Mouse (Mus musculus) CH12.LX (cell line): ENCODE data around the gene Naa25. TPM values are rescaled to one million over a fixed set of nuclear protein-coding genes. Genes with fewer than 3 reads are reported as not detected.

Experiments used
- DNase-seq: peaks from one replicate; pipeline ENCODE4 v3.0.0-alpha.2; 2013; ENCODE audit errors: extremely low read depth
- H3K27ac ChIP-seq: 2 replicates; pipeline ENCODE4 v1.5.1; 2012; ENCODE audit warnings: low read depth, mild to moderate bottlenecking, control low read depth, moderate library complexity; ENCODE audit not compliant: insufficient read depth
- H3K27me3 ChIP-seq: replicated peaks from 2 replicates; pipeline ENCODE3; 2012; ENCODE audit warnings: inconsistent platforms
- H3K36me3 ChIP-seq, 2 experiments: replicated peaks in 1 of 2; 2 replicates each; pipeline versions ENCODE3 to v1.6.1; 2012; ENCODE audit warnings: inconsistent platforms in 1 of 2, low read length in 1 of 2, mild to moderate bottlenecking in 1 of 2, mixed read lengths in 1 of 2, moderate library complexity in 1 of 2; ENCODE audit not compliant: control insufficient read depth in 1 of 2, insufficient read depth in 1 of 2
- H3K4me1 ChIP-seq, 2 experiments: 2 replicates each; pipeline ENCODE4 v1.6.1; 2012; ENCODE audit warnings: inconsistent platforms in 1 of 2, moderate library complexity in 1 of 2; ENCODE audit not compliant: insufficient read depth in 2 of 2, control insufficient read depth in 1 of 2
- H3K4me2 ChIP-seq: 2 replicates; pipeline ENCODE4 v1.6.1; 2012; ENCODE audit warnings: low read depth, mild to moderate bottlenecking, control low read depth; ENCODE audit not compliant: poor library complexity, insufficient read depth, severe bottlenecking
- H3K4me3 ChIP-seq, 3 experiments: fragments of 150-350 bp in 1 of 3; sonication (generic) in 1 of 3; replicated peaks in 1 of 3; 2 replicates each; pipeline versions ENCODE3 to v1.5.1; 2011 to 2012; ENCODE audit warnings: low read depth in 2 of 3, low read length in 2 of 3, mild to moderate bottlenecking in 2 of 3, moderate library complexity in 2 of 3, control low read depth in 1 of 3, improper control_type of control experiment in 1 of 3, inconsistent platforms in 1 of 3, mixed read lengths in 1 of 3; ENCODE audit not compliant: poor library complexity in 1 of 3
- H3K79me2 ChIP-seq: replicated peaks from 2 replicates; pipeline ENCODE4 v1.6.1; 2012; ENCODE audit warnings: mild to moderate bottlenecking, moderate library complexity; ENCODE audit not compliant: control insufficient read depth, poor library complexity, insufficient read depth, severe bottlenecking; ENCODE audit errors: extremely low read depth
- H3K9ac ChIP-seq: 2 replicates; pipeline ENCODE4 v1.6.1; 2012; ENCODE audit warnings: low read depth, mild to moderate bottlenecking, control low read depth, moderate library complexity; ENCODE audit not compliant: insufficient read depth
- H3K9me3 ChIP-seq: replicated peaks from 2 replicates; pipeline ENCODE3; 2012; ENCODE audit warnings: low read length, inconsistent platforms, mixed read lengths
- BHLHE40 ChIP-seq: IDR thresholded peaks from 2 replicates; pipeline ENCODE4 v1.6.1; 2011; ENCODE audit warnings: mild to moderate bottlenecking, low read depth, low read length, improper control_type of control experiment
- CHD2 ChIP-seq: IDR thresholded peaks from 2 replicates; pipeline ENCODE4 v1.6.1; 2011; ENCODE audit warnings: low read length, improper control_type of control experiment
- ELF1 ChIP-seq: IDR thresholded peaks from 2 replicates; pipeline ENCODE4 v1.6.1; 2014; ENCODE audit warnings: low read depth, mild to moderate bottlenecking, inconsistent platforms, low read length, improper control_type of control experiment
- ETS1 ChIP-seq: conservative IDR thresholded peaks from 2 replicates; pipeline ENCODE4 v1.6.1; 2012; ENCODE audit warnings: low read depth, mild to moderate bottlenecking, inconsistent platforms, low read length, improper control_type of control experiment, moderate library complexity
- GABPA ChIP-seq: IDR thresholded peaks from 2 replicates; pipeline ENCODE4 v1.6.1; 2012; ENCODE audit warnings: low read depth, low read length, improper control_type of control experiment, inconsistent platforms; ENCODE audit not compliant: insufficient replicate concordance
- HCFC1 ChIP-seq: IDR thresholded peaks from 2 replicates; pipeline ENCODE4 v1.6.1; 2012; ENCODE audit warnings: low read depth, mild to moderate bottlenecking, inconsistent platforms, low read length, improper control_type of control experiment
- JUN ChIP-seq: IDR thresholded peaks from 2 replicates; pipeline ENCODE4 v1.6.1; 2011; ENCODE audit warnings: low read depth, mild to moderate bottlenecking, low read length, improper control_type of control experiment, moderate library complexity; ENCODE audit not compliant: insufficient read depth
- KAT2A ChIP-seq: IDR thresholded peaks from 2 replicates; pipeline ENCODE4 v1.6.1; 2012; ENCODE audit warnings: low read length, improper control_type of control experiment, inconsistent platforms; ENCODE audit not compliant: insufficient replicate concordance
- MAFK ChIP-seq: IDR thresholded peaks from 2 replicates; pipeline ENCODE4 v1.6.1; 2011; ENCODE audit warnings: low read length, improper control_type of control experiment; ENCODE audit not compliant: insufficient replicate concordance
- MAZ ChIP-seq: IDR thresholded peaks from 2 replicates; pipeline ENCODE4 v1.6.1; 2012; ENCODE audit warnings: low read depth, mild to moderate bottlenecking, inconsistent platforms, low read length, improper control_type of control experiment, moderate library complexity
- MXI1 ChIP-seq: IDR thresholded peaks from 2 replicates; pipeline ENCODE4 v1.6.1; 2011; ENCODE audit warnings: mild to moderate bottlenecking, low read depth, low read length, improper control_type of control experiment
- NELFE ChIP-seq: IDR thresholded peaks from 2 replicates; pipeline ENCODE4 v1.6.1; 2011; ENCODE audit warnings: low read depth, low read length, improper control_type of control experiment
- NRF1 ChIP-seq: IDR thresholded peaks from 2 replicates; pipeline ENCODE4 v1.6.1; 2014; ENCODE audit warnings: low read depth, mild to moderate bottlenecking, inconsistent platforms, low read length, improper control_type of control experiment, moderate library complexity
- PAX5 ChIP-seq: IDR thresholded peaks from 2 replicates; pipeline ENCODE4 v1.6.1; 2012; ENCODE audit warnings: low read length, inconsistent platforms, mixed read lengths
- POLR2AphosphoS2 ChIP-seq: IDR thresholded peaks from 2 replicates; pipeline ENCODE4 v1.6.1; 2011; ENCODE audit warnings: low read depth, low read length, improper control_type of control experiment
- RAD21 ChIP-seq: IDR thresholded peaks from 2 replicates; pipeline ENCODE4 v1.6.1; 2011; ENCODE audit warnings: low read depth, mild to moderate bottlenecking, low read length, improper control_type of control experiment, moderate library complexity
- RCOR1 ChIP-seq: conservative IDR thresholded peaks from 2 replicates; pipeline ENCODE4 v1.6.1; 2012; ENCODE audit warnings: low read depth, mild to moderate bottlenecking, inconsistent platforms, low read length, improper control_type of control experiment
- SIN3A ChIP-seq: IDR thresholded peaks from 2 replicates; pipeline ENCODE4 v1.6.1; 2012; ENCODE audit warnings: low read length, improper control_type of control experiment, inconsistent platforms
- SMC3 ChIP-seq: IDR thresholded peaks from 2 replicates; pipeline ENCODE4 v1.6.1; 2011; ENCODE audit warnings: low read depth, low read length, improper control_type of control experiment
- TCF12 ChIP-seq: IDR thresholded peaks from 2 replicates; pipeline ENCODE4 v1.6.1; 2014; ENCODE audit warnings: low read depth, mild to moderate bottlenecking, inconsistent platforms, low read length, improper control_type of control experiment
- UBTF ChIP-seq: IDR thresholded peaks from 2 replicates; pipeline ENCODE4 v1.6.1; 2012; ENCODE audit warnings: low read depth, mild to moderate bottlenecking, inconsistent platforms, low read length, improper control_type of control experiment, moderate library complexity
- USF1 ChIP-seq: IDR thresholded peaks from 2 replicates; pipeline ENCODE4 v1.6.1; 2014; ENCODE audit warnings: low read depth, mild to moderate bottlenecking, inconsistent platforms, low read length, improper control_type of control experiment
- ZC3H11A ChIP-seq: IDR thresholded peaks from 2 replicates; pipeline ENCODE4 v1.6.1; 2012; ENCODE audit warnings: low read depth, mild to moderate bottlenecking, inconsistent platforms, low read length, improper control_type of control experiment
- ZNF384 ChIP-seq: IDR thresholded peaks from 2 replicates; pipeline ENCODE4 v1.6.1; 2012; ENCODE audit warnings: low read depth, low read length, improper control_type of control experiment, inconsistent platforms
- dilution Hi-C: fragments of 300-500 bp; cut with MboI; formaldehyde crosslinking; loops from 2 replicates; pipeline ENCODE4 v1.14.3; 2020; ENCODE audit warnings: low sequenced_read_pairs; ENCODE audit not compliant: extremely low pct_unique_long_range_greater_than_20kb, extremely low pct_ligation_motif_present
- in situ Hi-C: fragments of 300-500 bp; cut with MboI; formaldehyde crosslinking; loops from 3 replicates; pipeline ENCODE4 v1.14.3; 2019; ENCODE audit warnings: low sequenced_read_pairs, low pct_ligation_motif_present, low pct_unique_long_range_greater_than_20kb, mixed read lengths
- polyA plus RNA-seq: library from polyadenylated mRNA; unstranded; fragments of >175 nt; gene quantifications from 2 replicates; pipeline ENCODE4 v1.2.1, GENCODE M21; 2012; ENCODE audit warnings: low read depth; ENCODE audit not compliant: insufficient read length
- total RNA-seq, 2 experiments: library from RNA; depleted of rRNA; stranded (reverse); fragments of 300-350 nt in 1 of 2; fragments of >200 nt in 1 of 2; gene quantifications; 2 replicates each; pipeline ENCODE4 v1.2.3; 2012 to 2014

Naa25 gene
- total and polyA plus RNA-seq, 3 experiments: 41.3 to 60.3 (median 59.7) TPM

DNA sequence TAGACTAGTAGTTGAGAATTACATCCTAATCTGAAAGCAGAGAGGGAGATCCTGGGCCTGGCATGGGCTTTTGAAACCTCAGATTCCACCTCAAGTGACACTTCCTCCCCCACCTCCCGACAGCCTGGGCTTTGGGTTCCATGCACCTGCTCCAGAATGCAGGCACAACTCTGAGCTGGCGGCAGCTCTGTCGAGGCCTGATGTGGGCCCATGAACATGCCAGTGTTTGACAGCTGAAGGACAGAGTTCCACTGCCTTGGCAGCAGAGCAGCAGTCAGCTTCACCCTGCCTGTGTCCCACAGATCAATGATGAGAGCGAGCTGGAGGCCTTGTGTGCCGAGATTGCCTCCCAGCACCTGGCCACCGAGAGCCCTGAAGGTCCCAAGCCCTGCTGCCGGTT, 34.3 kb upstream of the Naa25 start:
- no peak for DNase-seq
- H3K36me3 ChIP-seq: peaks cover 85 to 98% of the 10 kb centered on the region in 2 experiments
- H3K9ac ChIP-seq: no peak overlapping the region
- no peaks in the 10 kb centered on the region for H3K9me3 ChIP-seq
- H3K27ac ChIP-seq: no peak overlapping the region
- peaks cover 0 to 3% of the 10 kb centered on the region in 2 experiments; a peak in 1 of 4 replicates for H3K4me1 ChIP-seq
- no peak overlapping the region for H3K4me2 ChIP-seq
- H3K4me3 ChIP-seq: no peak overlapping the region
- no peaks in the 10 kb centered on the region for H3K27me3 ChIP-seq
- in situ Hi-C loops: no loop called here
- no peaks in the 10 kb centered on the region for H3K79me2 ChIP-seq
- TF ChIP-seq ZC3H11A (no peak), RAD21 (no peak), ELF1 (no peak), RCOR1 (no peak), KAT2A (no peak), UBTF (no peak)
- TF ChIP-seq, all 38 proteins: peak for 0
- dilution Hi-C loops: no loop called here

DNA sequence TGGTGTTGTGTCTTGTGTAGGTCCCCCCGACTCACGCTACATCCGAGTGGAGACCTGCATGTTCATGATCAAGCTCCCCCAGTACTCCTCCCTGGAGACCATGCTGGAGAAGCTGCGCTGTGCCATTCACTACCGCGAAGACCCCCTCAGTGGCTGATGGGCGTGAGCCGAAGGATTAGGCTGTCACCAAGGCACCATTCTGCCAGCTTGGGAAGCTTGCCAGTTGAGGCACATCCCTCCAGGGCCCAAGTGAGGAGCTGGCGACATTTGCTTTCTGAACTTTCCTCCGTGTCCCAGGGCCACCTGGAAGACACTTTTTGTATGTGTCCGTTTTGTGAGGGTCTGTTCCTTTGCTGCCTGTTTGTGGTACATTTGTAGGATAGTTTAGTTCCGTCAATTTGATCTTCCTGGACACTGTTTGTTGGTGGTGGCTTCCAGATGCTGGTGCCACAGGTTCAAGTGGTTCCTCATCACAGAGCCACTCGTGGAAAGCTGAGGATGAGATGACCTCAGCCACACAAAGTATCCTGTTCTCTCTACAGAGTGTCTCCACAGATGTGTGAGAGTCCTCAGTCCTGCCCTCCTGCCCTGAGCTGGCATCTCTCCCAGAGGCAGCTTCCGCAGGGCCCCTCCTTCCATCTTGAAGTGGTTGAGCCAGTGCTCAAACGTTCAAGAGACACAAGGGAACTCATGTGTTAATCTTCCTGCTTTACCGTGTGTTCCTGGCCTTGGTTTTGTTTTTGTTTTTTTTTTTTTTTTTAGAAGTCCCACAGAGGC, 31.1 kb upstream of the Naa25 start:
- H3K4me1 ChIP-seq: peaks cover 0 to 3% of the 10 kb centered on the region in 2 experiments; a peak in 1 of 4 replicates
- no peaks in the 10 kb centered on the region for H3K9me3 ChIP-seq
- H3K27ac ChIP-seq: no peak overlapping the region
- peaks cover 77 to 95% of the 10 kb centered on the region in 2 experiments for H3K36me3 ChIP-seq
- H3K79me2 ChIP-seq: no peaks in the 10 kb centered on the region
- no peak for TF ChIP-seq ELF1
- no peak for TF ChIP-seq NELFE
- TF ChIP-seq TCF12: no peak
- no peak for TF ChIP-seq CHD2
- TF ChIP-seq ZNF384: no peak
- TF ChIP-seq SMC3: no peak
- TF ChIP-seq MAFK: no peak
- TF ChIP-seq USF1: no peak
- no peak for TF ChIP-seq KAT2A
- H3K4me2 ChIP-seq: no peak overlapping the region
- no peak overlapping the region for H3K4me3 ChIP-seq
- DNase-seq: no peak
- dilution Hi-C loops (no loop called here), in situ Hi-C loops (no loop called here)
- H3K27me3 ChIP-seq: no peaks in the 10 kb centered on the region
- no peak overlapping the region for H3K9ac ChIP-seq

DNA sequence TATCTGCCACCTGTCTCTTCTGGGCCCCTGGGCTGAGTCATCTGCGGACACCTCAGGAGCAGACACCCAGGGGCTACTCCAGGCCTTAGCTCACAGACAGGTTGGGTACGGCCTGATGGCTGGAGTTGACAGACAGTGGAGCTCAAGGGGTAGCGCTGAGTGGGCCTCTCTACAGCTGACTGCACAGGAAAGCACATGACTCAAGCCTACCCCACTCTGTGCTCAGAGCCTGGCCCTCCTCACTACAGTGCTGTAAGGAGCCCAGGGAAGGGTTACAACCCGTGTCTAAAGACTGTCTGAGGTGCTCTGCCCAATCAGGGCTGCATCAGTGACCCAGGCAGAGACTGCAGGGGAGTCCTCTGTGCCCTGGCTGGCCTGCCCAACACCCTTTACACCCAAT, 30.5 kb upstream of the Naa25 start:
- H3K36me3 ChIP-seq: peaks cover 77 to 95% of the 10 kb centered on the region in 2 experiments
- in situ Hi-C loops: no loop called here
- DNase-seq: no peak
- no peak overlapping the region for H3K4me3 ChIP-seq
- H3K4me2 ChIP-seq: no peak overlapping the region
- no peaks in the 10 kb centered on the region for H3K9me3 ChIP-seq
- dilution Hi-C loops: no loop called here
- H3K4me1 ChIP-seq: peaks cover 0 to 3% of the 10 kb centered on the region in 2 experiments; a peak in 1 of 4 replicates
- H3K9ac ChIP-seq: no peak overlapping the region
- H3K27ac ChIP-seq: no peak overlapping the region
- H3K27me3 ChIP-seq: no peaks in the 10 kb centered on the region
- TF ChIP-seq PAX5 (no peak), ETS1 (no peak), NRF1 (no peak), MAZ (no peak), JUN (no peak), ZNF384 (no peak), RAD21 (no peak), USF1 (no peak), RCOR1 (no peak), BHLHE40 (no peak), POLR2AphosphoS2 (no peak), GABPA (no peak), HCFC1 (no peak), SIN3A (no peak), MAFK (no peak), CHD2 (no peak), MXI1 (no peak)
- no peaks in the 10 kb centered on the region for H3K79me2 ChIP-seq
